Mouse (Mus musculus) spleen, postnatal 10 days (tissue): ENCODE results near the gene Ninj1.

Experiments used
- DNase-seq, 2 experiments: peaks; one replicate each; pipeline ENCODE4 v3.0.0; 2021 to 2022; ENCODE audit warnings: low spot score in 2 of 2

Ninj1 gene

DNA sequence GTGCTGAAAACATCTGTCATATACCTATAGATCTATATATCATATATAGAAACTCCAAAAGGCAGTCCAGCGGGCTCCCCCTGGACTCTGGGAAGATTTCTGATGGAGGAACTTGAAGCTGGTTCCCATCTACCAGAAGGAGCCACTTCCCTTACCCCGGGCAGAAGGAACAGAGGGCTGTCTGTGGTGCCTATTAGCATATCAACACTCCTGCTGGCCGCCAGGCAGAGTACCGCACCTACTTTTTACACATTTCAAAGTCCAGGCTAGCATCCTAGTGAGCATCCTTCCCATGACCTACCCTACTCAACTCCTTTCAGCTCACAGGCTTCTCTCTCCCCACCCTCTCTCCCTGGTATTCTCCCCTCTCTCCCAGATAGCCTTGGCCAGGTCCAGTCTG, 38.3 kb downstream of the Ninj1 start:
- DNase-seq = no peak

DNA sequence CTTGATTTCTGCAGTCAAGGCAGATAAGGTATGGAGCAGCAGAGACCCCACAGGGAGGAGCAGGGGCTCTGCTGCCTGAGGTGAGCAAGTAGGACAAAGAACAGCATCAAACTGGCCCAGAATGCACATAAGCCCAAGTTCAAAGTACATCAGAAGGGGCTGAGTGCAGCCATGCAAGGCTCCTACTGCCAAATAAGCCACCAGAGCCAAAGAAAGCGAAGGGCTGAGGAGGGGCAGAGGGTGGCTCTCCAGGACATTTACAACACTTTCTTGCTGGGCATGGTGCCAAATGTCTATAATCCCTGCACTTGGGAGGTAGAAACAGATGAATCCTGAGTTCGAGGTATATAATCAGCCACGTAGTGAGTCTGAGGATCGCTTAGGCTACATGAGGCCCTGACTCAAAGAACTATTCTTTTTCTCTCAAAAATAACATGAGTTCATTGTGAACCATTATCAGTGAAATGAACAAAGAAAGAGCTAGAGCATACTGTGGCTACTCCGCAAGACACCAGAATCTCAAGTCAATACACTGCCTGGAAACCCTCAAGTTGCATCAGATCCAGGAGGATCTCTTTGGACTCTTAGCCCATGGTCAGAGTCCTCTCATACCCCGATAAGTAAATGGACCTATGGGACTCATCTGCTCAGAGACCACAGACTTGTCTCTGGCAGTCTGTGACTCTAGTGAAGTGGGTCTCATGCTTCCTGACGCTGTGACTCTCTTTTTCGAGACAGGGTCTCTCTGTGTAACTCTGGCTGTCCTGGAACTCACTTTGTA, 46.7 kb downstream of the Ninj1 start:
- DNase-seq = no peak

DNA sequence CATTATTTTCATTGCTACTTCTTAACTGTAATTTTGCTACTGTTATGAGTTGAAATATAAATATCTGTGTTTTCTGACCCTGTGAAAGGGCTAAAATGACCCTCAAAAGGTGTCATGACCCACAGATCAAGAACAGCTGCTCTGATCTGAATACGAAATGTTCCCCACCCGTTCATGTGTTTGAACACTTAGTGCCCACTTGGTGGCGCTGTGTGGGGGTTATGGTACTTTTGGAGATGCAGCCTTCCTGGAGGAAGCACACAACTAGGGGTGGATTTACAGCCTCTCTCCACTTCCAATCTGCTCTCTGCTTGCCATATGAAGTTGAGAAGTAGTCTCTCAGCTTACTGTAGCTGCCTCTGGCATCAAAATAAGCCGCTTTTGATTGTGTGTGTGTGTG, 47.4 kb downstream of the Ninj1 start:
- no peak for DNase-seq

- DNase-seq = no peak
Measured at GRCm38 (mm10) chr13:49237617-49238016, 50.3 kb downstream of the Ninj1 start.

GRCm38 (mm10) chr13:49238737-49239136, 51.5 kb downstream of the Ninj1 start:
- DNase-seq = no peak

GRCm38 (mm10) chr13:49242321-49243065, 55.2 kb downstream of the Ninj1 start:
- DNase-seq = peak; percentile 37 to 80

GRCm38 (mm10) chr13:49243492-49243891, 56.2 kb downstream of the Ninj1 start:
- DNase-seq = no peak

GRCm38 (mm10) chr13:49245251-49245650, 58.0 kb downstream of the Ninj1 start:
- DNase-seq = no peak
